Mouse (Mus musculus): ENCODE data around the gene Nos3.

Nos3 gene

DNA sequence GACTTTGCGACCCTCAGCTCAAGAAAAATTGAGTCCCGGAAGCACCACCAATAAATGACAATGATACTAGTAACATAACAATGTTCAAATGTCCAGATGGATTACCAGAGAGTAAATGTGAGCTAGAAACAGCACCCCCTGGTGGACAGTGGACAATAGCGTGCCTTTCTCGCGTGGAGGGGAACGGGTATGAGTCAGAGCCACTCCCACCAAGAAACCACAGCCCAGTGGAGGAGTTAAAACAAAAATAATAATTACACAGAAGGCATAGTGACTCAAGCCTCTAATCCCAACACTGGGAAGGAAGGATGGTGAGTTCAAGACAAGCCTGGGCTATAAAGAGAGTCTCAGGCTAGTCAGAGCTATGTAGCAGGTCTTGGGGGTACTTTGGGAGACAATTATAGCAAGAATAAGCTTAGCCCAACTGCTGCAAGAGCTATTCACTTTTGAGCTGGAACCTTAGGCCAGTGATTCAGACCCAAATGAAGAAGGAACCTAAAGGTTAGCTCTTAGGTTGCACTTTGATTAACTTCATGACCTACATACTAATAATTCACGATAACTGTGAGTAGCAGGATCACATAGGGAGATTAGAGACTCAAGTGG lies 28.9 kb downstream of the Nos3 start, which contains the start of gene Abcb8:
Gene Abcb8, plus strand, starts transcription at position 272 of the 606 bp plus-strand sequence.
- POLR2A ChIA-PET, result interaction anchor here (0.5 to 4.0 kb wide), 64 partner anchors 9 to 978 kb away, joined by 3 to 65 read pairs (median 4); partner anchors contain the start of genes Fastk (in 2 of the 4), Tmub1 (in 2 of the 4), Abcf2 (in 1 of the 4) and Agap3 (in 1 of the 4)
- CTCF ChIA-PET, result interaction anchor here (0.5 to 7.5 kb wide), 94 partner anchors 9 to 696 kb away, joined by 3 to 76 read pairs (median 5); partner anchors contain the start of genes Fastk (in 3 of the 4), Asic3 (in 2 of the 4), Cdk5 (in 2 of the 4) and Kcnh2 (in 2 of the 4)

- POLR2A ChIA-PET, result interaction anchor here (0.5 to 4.0 kb wide), 73 partner anchors 9 to 979 kb away, joined by 3 to 65 read pairs (median 4); partner anchors contain the start of genes Abcf2 (in 2 of the 4), Fastk (in 2 of the 4), Tmub1 (in 2 of the 4) and Agap3 (in 1 of the 4)
- CTCF ChIA-PET, result interaction anchor here (0.6 to 7.5 kb wide), 103 partner anchors 9 to 909 kb away, joined by 3 to 76 read pairs (median 5); partner anchors contain the start of genes Fastk (in 3 of the 4), Asic3 (in 2 of the 4), Cdk5 (in 2 of the 4) and Slc4a2 (in 2 of the 4)
Measured at GRCm38 (mm10) chr5:24394165-24394894, 29.7 kb downstream of the Nos3 start.

GRCm38 (mm10) chr5:24396254-24396653 lies 31.6 kb downstream of the Nos3 start:
- POLR2A ChIA-PET, result interaction anchor here in 3 of 4 experiments (0.6 to 3.8 kb wide), 11 partner anchors 8 to 84 kb away, joined by 3 to 25 read pairs (median 4); partner anchors contain the start of genes Asic3 (in 1 of the 3), Cdk5 (in 1 of the 3) and Slc4a2 (in 1 of the 3)
- CTCF ChIA-PET, result interaction anchor here (0.6 to 7.5 kb wide), 42 partner anchors 9 to 519 kb away, joined by 3 to 76 read pairs (median 4); partner anchors contain the start of genes Agap3 (in 1 of the 4), Asic3 (in 1 of the 4), Fastk (in 1 of the 4) and Nos3 (in 1 of the 4)

DNA sequence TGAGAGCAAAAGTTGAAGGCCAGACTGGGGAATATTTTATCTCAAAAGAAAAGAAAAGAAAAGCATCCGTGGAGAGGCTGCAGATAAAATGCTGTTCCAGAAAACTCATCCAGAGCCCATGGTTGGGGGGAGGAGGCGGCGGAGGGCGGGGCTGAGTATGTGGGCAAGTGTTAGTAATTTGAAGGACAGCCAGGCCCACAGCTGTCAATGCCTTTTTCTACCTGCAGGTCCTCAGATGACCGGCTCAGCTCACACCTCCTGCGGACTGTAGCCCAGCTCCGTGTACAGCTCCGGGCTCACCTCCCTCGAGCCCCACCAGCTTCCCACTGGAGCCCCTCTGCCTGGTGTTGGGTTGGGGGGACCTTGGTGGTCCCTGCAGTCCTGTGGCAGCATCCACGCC lies 35.1 kb downstream of the Nos3 start:
- ChIA-PET CTCF (interaction anchor here (0.9 to 8.0 kb wide), 9 partner anchors 9 to 85 kb away, joined by 3 to 35 read pairs (median 4); no protein-coding TSS in a partner anchor), POLR2A (interaction anchor here in 2 of 4 experiments (0.6 to 2.0 kb wide), 14 partner anchors 9 to 235 kb away, joined by 3 to 6 read pairs (median 4); no protein-coding TSS in a partner anchor)

GRCm38 (mm10) chr5:24400362-24400761 lies 35.8 kb downstream of the Nos3 start:
- CTCF ChIA-PET, result interaction anchor here (0.6 to 8.0 kb wide), 12 partner anchors 8 to 584 kb away, joined by 3 to 35 read pairs (median 4); no protein-coding TSS in a partner anchor

GRCm38 (mm10) chr5:24400911-24401605 lies 36.4 kb downstream of the Nos3 start:
- CTCF ChIA-PET, result interaction anchor here in 3 of 4 experiments (0.6 to 8.0 kb wide), 7 partner anchors 15 to 584 kb away, joined by 3 to 35 read pairs (median 4); no protein-coding TSS in a partner anchor
- POLR2A ChIA-PET, result interaction anchor here in 2 of 4 experiments (0.9 to 2.0 kb wide), 7 partner anchors 12 to 64 kb away, joined by 3 to 6 read pairs (median 3); partner anchors contain the start of gene Asic3 (in 2 of the 2)

More at GRCm38 (mm10) chr5:24400362-24400761, 35.8 kb downstream of the Nos3 start:
- POLR2A ChIA-PET, result interaction anchor here in 2 of 4 experiments (0.9 to 2.0 kb wide), 11 partner anchors 9 to 64 kb away, joined by 3 to 6 read pairs (median 4); partner anchors contain the start of gene Asic3 (in 2 of the 2)

DNA sequence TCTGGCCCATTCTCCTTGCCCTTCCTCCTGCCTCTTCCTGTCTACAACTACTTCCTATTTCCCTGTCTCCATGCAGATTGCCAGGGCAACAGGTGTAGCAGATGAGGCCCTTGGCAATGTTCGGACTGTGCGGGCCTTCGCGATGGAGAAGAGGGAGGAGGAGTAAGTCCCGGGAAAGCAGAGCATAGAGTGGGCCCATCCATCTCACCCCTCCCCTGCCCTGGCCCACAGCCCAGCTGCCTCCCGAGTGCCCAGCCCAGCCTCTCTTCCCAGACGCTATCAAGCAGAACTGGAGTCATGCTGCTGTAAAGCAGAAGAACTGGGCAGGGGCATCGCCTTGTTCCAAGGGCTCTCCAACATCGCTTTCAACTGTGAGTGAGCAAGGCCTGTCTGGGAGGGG lies 37.4 kb downstream of the Nos3 start:
- ChIA-PET CTCF (interaction anchor here in 1 of 4 experiments (8.0 kb wide), 1 partner anchor 14 kb away, joined by 35 read pairs; no protein-coding TSS in a partner anchor), POLR2A (interaction anchor here in 1 of 4 experiments (1.1 kb wide), 1 partner anchor 42 kb away, joined by 3 read pairs; no protein-coding TSS in a partner anchor)

- ChIA-PET POLR2A (interaction anchor here in 3 of 4 experiments (0.7 to 5.6 kb wide), 5 partner anchors 8 to 12 kb away, joined by 3 to 26 read pairs (median 6); partner anchors contain the start of gene Abcb8 (in 1 of the 3)), CTCF (interaction anchor here in 2 of 4 experiments (0.8 to 8.0 kb wide), 4 partner anchors 11 kb away, joined by 3 to 35 read pairs (median 10); partner anchors contain the start of gene Abcb8 (in 2 of the 2))
Measured at GRCm38 (mm10) chr5:24404594-24405360, 40.2 kb downstream of the Nos3 start.

GRCm38 (mm10) chr5:24405389-24405876 lies 40.8 kb downstream of the Nos3 start:
- POLR2A ChIA-PET, result interaction anchor here in 1 of 4 experiments (0.7 to 5.6 kb wide), 3 partner anchors 9 to 11 kb away, joined by 3 to 26 read pairs (median 8); partner anchors contain the start of gene Abcb8
- CTCF ChIA-PET, result interaction anchor here in 3 of 4 experiments (0.8 to 8.0 kb wide), 6 partner anchors 9 to 12 kb away, joined by 3 to 35 read pairs (median 7); partner anchors contain the start of gene Abcb8 (in 2 of the 3)

DNA sequence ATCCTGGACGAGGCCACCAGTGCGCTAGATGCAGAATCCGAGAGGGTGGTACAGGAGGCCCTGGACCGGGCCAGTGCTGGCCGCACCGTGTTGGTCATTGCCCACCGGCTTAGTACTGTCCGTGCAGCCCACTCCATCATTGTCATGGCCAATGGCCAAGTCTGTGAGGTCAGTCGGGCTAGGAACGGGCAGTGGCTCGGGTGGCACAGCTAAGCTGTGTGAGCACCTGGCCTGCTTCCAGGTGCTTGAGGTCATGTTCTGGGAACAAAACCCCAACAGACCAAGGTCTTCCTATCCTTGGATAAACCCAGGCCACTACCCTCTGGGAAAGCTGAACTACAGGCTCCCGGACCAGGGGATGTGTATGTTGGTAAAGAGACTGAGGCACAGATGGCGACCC lies 44.0 kb downstream of the Nos3 start:
- CTCF ChIA-PET, result interaction anchor here in 3 of 4 experiments (0.6 to 2.5 kb wide), 7 partner anchors 8 to 77 kb away, joined by 3 to 13 read pairs (median 4); partner anchors contain the start of gene Abcb8 (in 1 of the 3)
- POLR2A ChIA-PET, result interaction anchor here (0.5 to 5.2 kb wide), 10 partner anchors 9 to 542 kb away, joined by 3 to 25 read pairs (median 5); partner anchors contain the start of genes Abcb8 (in 1 of the 4), Cdk5 (in 1 of the 4) and Slc4a2 (in 1 of the 4)

- POLR2A ChIA-PET, result interaction anchor here in 3 of 4 experiments (0.5 to 5.2 kb wide), 11 partner anchors 10 to 543 kb away, joined by 3 to 25 read pairs (median 5); partner anchors contain the start of genes Cdk5 (in 2 of the 3), Slc4a2 (in 2 of the 3) and Abcb8 (in 1 of the 3)
- CTCF ChIA-PET, result interaction anchor here in 3 of 4 experiments (0.6 to 1.7 kb wide), 6 partner anchors 12 to 969 kb away, joined by 3 to 13 read pairs (median 4); partner anchors contain the start of gene Abcb8 (in 2 of the 3)
Measured at GRCm38 (mm10) chr5:24409466-24409865, 44.9 kb downstream of the Nos3 start.

- ChIA-PET POLR2A (interaction anchor here in 2 of 4 experiments (1.2 to 2.8 kb wide), 4 partner anchors 11 to 18 kb away, joined by 3 to 10 read pairs (median 8); partner anchors contain the start of genes Cdk5 (in 2 of the 2) and Slc4a2 (in 2 of the 2)), CTCF (interaction anchor here in 1 of 4 experiments (1.5 kb wide), 1 partner anchor 15 kb away, joined by 4 read pairs; no protein-coding TSS in a partner anchor)
Measured at GRCm38 (mm10) chr5:24412063-24412462, 47.5 kb downstream of the Nos3 start.

- CTCF ChIA-PET, result interaction anchor here in 3 of 4 experiments (1.0 to 5.0 kb wide), 8 partner anchors 13 to 97 kb away, joined by 3 to 76 read pairs (median 4); partner anchors contain the start of genes Abcb8 (in 2 of the 3) and Atg9b (in 1 of the 3)
- POLR2A ChIA-PET, result interaction anchor here in 3 of 4 experiments (0.6 to 2.8 kb wide), 13 partner anchors 10 to 94 kb away, joined by 3 to 10 read pairs (median 3); partner anchors contain the start of genes Cdk5 (in 2 of the 3) and Slc4a2 (in 2 of the 3)
Measured at GRCm38 (mm10) chr5:24413042-24413693, 48.6 kb downstream of the Nos3 start, which contains the start of gene Asic3. Asic3 (plus strand) TSS chr5:24413392.

GRCm38 (mm10) chr5:24413938-24414337 lies 49.3 kb downstream of the Nos3 start:
- CTCF ChIA-PET, result interaction anchor here in 3 of 4 experiments (0.6 to 5.0 kb wide), 9 partner anchors 12 to 97 kb away, joined by 3 to 76 read pairs (median 4); partner anchors contain the start of genes Abcb8 (in 2 of the 3) and Atg9b (in 1 of the 3)
- POLR2A ChIA-PET, result interaction anchor here in 2 of 4 experiments (0.6 to 4.0 kb wide), 11 partner anchors 9 to 69 kb away, joined by 3 to 26 read pairs (median 4); partner anchors contain the start of genes Cdk5 (in 2 of the 2) and Slc4a2 (in 2 of the 2)
